Mouse (Mus musculus) cerebellum, adult 11 months (tissue): ENCODE results near the gene Aasdh.

Experiments
- DNase-seq: peaks from one replicate; pipeline ENCODE4 v3.0.0; 2022

The Aasdh gene

DNA sequence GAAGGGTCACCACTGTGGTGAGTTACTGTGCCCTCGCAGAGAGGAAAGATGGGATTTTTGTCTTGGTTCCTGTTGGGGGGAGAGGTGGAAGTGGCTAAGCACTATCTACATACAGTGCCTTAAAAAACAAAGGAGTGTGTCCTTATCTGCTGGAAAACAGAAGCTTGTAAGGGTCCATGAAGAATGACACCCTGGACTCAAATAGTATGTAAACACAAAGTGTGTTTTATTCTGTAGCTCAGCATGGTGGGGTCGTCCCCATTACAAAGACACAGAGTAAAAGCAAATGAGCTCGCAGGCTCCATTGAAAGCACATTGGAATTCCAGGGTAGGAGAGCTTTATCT lies 813 bp upstream of the Aasdh start:
- no peak for DNase-seq

- DNase-seq, result no peak
These were observed 455 bp downstream of the Aasdh start for GRCm38 (mm10) chr5:76904713-76905404.

DNA sequence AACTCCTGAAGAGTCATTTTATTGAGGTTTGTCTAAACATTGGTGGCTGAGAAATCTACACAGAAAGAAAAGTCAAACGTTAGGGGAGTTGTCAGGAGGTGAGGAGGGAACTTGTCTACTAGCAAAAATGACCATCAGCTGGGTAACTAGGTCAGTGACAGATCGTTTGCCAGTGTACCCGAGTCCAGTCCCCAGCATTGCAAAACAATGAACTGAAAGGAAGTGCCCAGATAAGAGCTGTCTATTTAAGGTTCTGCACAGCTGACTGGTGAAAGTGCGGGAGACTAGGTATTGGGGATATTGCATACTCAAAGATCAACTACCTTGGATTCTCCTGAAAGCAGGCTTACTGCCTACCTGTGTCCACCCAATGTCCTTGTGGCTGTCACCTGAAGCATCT lies 3.2 kb downstream of the Aasdh start:
- no peak for DNase-seq

DNA sequence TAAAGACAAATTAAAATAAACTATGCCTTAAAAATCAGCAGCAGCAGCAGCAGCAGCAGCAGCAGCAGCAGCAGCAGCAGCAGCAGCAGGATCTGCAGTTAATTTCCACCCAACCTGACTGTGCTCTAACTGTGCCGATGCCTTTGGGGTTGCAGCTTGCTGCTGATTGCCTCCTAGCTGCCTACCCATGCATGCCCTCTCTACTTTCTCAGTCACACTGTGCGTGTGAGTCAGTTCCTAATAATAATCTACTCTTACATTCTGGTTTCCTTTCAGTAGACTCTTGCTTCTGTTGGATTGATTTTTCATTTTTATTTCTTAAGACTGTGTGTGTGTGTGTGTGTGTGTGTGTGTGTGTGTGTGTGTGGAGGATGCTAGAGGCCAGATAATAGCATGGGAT lies 12.2 kb downstream of the Aasdh start:
- DNase-seq, result no peak

DNA sequence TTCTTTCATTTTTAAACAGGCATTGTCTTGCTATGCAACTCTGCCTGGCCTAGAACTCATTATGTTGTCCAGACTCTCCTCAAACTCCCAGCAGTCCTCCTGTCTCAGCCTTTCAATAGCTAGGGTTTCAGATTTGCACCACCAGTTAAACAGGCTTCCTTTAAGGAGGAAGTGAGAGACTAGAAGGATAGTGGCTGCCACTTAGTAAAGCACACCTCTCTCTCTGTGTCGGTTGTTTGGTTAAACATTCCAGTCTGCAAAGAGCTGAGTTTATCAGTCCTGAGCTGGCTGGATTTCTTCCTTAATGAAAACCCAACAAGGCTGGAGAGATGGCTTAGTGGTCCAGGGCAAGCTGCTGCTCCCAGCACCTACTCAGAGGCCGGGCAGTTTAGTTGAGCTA lies 12.7 kb downstream of the Aasdh start:
- no peak for DNase-seq

GRCm38 (mm10) chr5:76887011-76887410 lies 18.3 kb downstream of the Aasdh start:
- no peak for DNase-seq

GRCm38 (mm10) chr5:76884107-76884506 lies 21.2 kb downstream of the Aasdh start:
- no peak for DNase-seq

DNA sequence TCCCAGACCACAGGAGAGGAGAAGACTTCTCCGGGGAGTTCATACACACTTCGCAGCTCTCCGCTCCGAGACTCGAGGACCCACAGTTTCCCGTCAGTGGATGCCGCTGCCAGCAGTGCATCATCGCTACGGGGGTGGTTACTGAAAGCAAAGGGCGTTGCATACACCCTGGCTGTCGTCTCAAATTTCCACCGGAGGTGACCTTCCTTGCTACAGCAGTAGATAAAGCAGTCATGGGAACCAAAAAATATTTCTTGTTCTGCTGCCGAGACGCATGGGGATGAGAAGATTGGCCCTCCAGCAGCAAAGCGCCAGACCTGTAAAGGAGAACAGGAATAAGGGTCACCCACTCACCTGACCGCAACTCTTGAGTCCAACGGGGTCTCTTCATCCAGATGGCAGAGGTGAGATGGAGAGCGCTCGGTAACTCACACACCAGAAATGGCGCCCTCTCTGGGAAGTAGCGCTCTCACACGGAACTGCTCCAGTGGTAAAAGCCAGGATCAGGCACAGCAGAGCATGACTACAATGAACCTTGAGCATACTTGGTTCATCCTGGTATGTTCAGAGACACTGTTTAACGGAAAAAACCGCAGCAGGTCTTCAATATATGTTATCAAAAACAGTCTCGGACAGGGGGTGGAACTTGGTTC lies 29.1 kb downstream of the Aasdh start:
- no peak for DNase-seq

DNA sequence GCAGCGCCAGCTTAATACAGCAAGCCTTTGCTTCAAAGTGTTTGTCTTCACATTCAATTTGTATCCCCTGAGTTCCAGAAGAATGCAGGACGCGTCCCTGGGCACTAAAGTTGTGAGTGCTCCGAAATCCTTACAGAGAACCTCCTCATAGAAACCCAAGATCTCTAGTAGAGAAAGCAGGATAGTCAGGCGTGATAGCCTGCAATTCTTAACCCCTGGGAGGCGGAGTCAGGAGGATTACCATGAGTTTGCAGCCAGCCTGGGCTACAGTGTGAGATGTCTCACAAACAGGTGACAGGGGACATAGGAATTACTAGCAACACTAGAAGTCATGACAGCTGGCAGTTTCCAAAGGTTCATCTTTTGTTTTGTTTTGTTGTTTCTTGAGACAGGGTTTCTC lies 35.8 kb downstream of the Aasdh start:
- DNase-seq, result no peak

- no peak for DNase-seq
These were observed 36.5 kb downstream of the Aasdh start for GRCm38 (mm10) chr5:76868693-76869286.

DNA sequence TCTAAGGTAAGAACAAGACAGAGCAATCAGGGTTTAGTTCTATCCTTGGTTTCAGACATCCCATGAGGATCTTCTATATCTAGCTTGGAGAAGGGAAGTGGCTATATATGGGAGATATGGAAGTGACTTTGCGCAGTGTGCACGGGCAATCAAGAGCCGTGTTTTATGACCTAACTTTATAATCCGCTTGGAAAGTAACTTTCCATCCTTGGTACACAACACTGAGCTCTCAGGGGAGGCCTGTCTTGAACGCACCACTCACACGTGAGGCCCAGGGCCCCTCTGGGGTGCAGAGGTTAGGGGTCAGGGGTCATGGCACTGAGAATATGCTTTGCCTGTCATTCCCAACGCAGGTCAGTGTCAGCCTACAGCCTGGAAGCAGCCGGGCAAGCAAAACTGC lies 38.5 kb downstream of the Aasdh start:
- no peak for DNase-seq

DNA sequence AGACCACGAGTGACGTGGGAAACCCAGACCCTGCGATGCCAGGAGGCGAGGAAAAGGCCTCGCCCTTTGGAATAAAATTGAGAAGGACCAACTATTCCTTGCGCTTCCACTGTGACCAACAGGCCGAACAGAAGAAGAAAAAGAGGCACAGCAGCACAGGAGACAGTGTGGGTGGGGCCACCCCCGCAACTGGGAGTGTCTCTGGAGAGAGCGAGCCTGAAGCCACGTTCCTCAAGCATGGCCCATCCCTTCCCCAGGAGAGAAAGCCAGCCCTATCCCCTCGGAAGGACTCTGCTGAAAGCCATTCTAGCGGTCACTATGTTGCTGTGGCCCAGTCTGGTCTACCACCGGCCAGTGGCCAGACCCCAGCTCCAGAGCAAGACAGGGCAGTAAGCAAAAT lies 46.9 kb downstream of the Aasdh start:
- DNase-seq, result no peak

DNA sequence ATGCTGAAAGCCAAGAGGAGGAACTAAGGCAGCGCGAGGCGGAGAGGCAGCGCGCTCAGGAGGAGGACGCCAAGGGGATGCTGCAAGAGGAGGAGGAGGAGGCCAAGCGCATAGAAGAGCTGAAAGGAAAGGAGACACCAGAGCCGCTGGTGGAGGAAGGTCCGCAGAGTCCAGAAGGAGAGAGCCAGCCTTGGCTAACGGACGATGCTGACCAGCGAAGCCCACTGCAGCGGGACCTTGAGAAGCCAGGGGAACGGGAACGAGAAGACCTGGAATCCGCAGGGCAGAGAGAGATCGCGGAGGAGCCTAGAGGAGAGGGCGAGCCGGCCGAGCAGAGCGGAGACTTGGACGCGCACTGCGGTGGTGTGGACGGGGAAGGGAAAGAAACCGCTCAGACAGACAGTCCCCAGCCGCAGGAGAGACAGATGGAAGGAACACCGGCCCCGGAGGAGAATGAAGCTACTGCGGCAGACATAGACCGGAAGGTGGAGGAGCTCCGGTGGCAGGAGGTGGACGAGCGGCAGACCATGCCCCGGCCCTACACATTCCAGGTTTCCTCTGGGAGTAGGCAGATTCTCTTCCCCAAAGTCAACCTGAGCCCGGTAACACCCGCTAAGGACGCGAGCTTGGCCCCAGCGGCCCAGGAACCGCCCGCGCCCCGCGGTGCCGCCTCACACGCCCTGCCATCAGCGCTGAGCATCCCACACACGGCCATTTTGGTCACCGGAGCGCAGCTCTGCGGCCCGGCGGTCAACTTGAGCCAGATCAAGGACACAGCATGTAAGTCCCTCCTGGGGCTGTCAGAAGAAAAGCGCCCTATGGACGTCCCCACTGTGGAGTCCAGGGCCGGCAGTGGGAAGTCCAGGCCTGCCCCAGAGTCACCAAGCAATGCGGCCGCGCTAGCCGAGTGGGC lies 48.0 kb downstream of the Aasdh start:
- DNase-seq, result no peak

DNA sequence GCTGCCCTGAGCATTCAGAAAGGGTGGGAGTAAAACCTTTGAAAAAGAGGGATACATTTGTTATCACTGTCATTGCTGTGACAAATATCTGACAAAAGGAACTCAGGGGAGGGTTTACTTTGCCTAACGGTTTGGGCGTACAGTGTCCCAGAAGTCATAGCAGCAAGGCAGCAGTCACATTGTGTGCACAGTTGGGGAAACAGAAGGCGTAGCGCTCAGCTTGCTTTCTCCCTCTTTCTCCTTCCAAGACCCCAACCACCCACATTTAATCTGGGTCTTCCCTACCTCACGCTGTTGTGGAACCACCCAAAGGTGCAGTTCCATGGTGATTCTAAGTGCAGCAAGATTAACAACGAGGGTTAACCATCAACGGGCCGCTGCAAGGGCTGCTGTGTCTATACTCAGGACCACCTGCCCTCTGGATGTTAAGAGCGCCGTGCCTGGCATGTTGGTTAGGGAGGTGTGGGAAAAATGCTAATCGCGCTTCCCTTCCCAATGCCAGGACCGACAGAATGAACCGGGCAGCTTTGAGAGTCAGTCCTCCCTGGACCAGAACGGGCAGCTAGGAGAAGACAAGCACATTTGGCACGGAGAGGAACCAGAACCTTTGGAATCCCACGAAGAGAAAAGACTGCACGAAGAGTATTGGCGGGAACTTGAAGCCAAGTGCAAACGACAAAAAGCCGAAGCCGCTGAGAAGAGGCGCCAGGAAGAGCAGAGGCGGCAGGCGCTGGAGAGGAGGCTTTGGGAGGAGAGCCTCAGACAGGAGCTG lies 49.3 kb downstream of the Aasdh start:
- DNase-seq, result no peak

DNA sequence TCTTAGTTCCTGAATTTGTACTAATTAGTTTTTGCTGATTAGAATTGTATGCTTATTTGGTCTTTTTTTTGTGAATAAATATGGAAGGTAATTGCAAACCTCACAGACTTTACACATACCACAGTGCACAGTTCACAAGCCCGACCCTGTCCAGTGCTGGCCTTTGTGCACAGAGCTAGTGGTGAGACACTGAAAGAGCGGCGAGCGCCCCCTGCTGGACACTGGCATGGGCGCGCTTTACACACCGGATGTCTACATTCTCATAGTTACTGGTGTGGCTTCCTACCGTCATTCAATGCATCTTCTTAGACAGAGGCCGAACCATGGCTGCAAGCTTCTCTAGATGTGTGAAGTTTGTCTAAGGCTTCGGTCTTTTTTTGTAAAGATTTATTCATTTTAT lies 51.8 kb downstream of the Aasdh start:
- DNase-seq, result peak; percentile 37

DNA sequence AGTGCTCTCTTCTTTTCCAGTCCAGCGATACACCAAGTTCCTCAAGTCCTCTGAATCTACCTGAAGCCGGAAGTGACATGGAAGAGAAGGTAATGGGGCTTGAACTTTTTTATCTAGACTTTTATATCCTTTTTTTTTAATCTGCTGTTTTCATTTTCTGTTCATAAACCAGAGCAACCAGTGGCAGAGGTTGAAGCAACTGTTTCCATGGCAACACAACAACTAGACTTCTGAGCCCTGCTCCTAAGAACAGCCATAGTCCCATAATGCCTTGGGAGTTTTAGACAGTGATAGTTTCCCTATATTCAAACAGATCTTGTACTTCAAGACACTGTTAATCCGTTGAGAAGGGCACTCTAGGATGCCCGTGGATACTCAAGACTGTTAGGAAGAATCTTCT lies 54.0 kb downstream of the Aasdh start:
- no peak for DNase-seq

DNA sequence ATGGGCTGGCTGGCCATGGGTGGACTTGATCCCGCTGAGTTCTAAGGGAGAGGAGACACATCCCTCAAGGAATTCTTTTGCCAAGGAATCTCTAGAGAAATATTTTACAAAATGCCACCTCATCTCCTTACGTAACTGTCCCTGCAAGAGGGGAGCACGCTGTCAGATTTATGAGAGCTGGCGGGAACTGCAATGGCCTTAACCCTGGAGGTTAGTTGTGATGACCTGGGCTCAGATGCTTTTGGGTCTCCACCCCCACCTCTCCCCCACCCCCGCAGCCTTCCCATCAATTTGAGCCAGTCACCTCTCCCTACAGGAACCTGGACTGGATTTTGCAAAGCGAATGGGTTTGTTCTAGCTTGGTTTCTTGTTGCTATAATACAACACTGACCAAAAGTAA lies 58.2 kb downstream of the Aasdh start:
- DNase-seq, result no peak

GRCm38 (mm10) chr5:76844618-76845186 lies 60.6 kb downstream of the Aasdh start:
- no peak for DNase-seq

DNA sequence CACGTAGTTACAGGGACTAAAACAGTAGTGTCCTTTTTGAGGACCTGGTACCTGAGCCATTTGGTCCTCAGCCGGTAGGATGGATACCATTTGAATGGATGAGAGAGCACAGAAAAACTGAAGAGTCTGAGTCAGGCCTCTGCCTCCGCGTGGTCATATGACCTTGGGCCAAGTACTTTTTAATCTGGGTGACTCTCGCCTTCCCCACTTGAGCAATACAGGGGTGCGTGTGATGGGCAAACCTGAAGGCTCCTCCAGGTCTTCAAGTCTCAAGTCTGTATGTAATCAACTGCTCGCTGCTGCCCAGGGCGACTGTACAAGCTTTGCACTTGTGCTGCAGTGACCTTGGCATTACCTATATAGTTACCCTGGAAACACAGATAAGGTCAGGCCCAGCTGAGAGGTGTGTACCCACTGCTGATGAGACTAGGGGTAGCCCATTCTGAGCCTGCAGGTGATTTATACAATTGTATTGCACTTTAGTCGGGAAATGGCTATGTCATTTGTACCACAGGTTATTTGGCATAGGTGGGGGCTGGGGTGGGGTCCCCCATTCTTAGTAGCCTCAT lies 61.4 kb downstream of the Aasdh start:
- no peak for DNase-seq

- DNase-seq, result peak; percentile 16
These were observed 61.9 kb downstream of the Aasdh start for GRCm38 (mm10) chr5:76843448-76843847.

GRCm38 (mm10) chr5:76841859-76842258 lies 63.5 kb downstream of the Aasdh start:
- DNase-seq, result no peak

DNA sequence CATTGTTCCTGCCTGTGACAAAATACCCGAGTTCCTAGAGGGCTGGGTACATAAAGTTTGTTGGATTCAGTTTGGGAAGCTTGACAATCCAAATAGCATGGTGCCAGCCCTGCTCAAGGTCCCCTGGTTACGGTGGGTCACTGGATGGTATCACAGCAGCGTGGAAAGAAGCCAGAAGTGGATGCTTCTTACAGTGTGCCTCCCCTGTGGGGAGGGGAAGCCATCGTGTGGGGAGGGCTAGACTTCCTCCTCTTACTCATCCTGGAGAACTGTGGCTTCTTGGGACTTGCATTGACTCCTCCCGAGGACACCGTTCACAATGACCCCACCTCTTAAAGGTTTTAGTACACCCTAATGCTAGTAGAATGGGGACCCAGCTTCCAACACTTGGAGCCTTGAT lies 65.5 kb downstream of the Aasdh start:
- DNase-seq, result no peak
